In genomic region chr11:32753358-32753757, GRCm38 (mm10) we compare ENCODE assay signal across 30 mouse cellular contexts.
"Had no signal": no experiment of that assay in that cellular context is flagged by ENCODE, and none has a peak within 500 bp of the region (broad histone marks: within the 10 kb centered on the region; RNA-seq: fewer than 3 reads in every experiment).

No protein-coding gene starts in this region.

- H3K4me3 ChIP-seq: limb, embryonic 10.5 days; limb, embryonic 12.5 days; limb, embryonic 13.5 days; limb, embryonic 15.5 days; liver, embryonic 12.5 days; liver, embryonic 13.5 days; liver, embryonic 15.5 days; lung, embryonic 15.5 days; megakaryocyte, embryonic 14.5 days; midbrain, embryonic 10.5 days; midbrain, embryonic 12.5 days; midbrain, embryonic 13.5 days; midbrain, embryonic 15.5 days; myocyte had no signal

- ATAC-seq: liver, postnatal 0 days; lung, postnatal 0 days; midbrain, embryonic 13.5 days; midbrain, embryonic 15.5 days; midbrain, embryonic 16.5 days had no signal

- H3K4me1 ChIP-seq: midbrain, embryonic 10.5 days; midbrain, embryonic 12.5 days; midbrain, embryonic 13.5 days; midbrain, embryonic 15.5 days had no signal

- H3K9me3 ChIP-seq: limb, embryonic 10.5 days; limb, embryonic 12.5 days; limb, embryonic 13.5 days; limb, embryonic 15.5 days; liver, embryonic 12.5 days; liver, embryonic 13.5 days; liver, embryonic 15.5 days; lung, embryonic 15.5 days; midbrain, embryonic 10.5 days; midbrain, embryonic 12.5 days; midbrain, embryonic 13.5 days; midbrain, embryonic 15.5 days had no signal

- H3K9ac ChIP-seq: limb, embryonic 12.5 days; limb, embryonic 13.5 days; limb, embryonic 15.5 days; liver, embryonic 12.5 days; liver, embryonic 13.5 days; liver, embryonic 14.5 days; liver, embryonic 15.5 days; liver, postnatal 0 days; lung, embryonic 14.5 days; lung, embryonic 15.5 days; midbrain, embryonic 12.5 days; midbrain, embryonic 13.5 days; midbrain, embryonic 15.5 days had no signal

- DNase-seq: left cerebral cortex, postnatal 4 days; liver; liver, embryonic 13.5 days; liver, postnatal 0 days; lung, adult 18-20 months; lung, adult 2 months; lung, embryonic 14.5 days; lung, postnatal 10 days; lung, postnatal 14 days; lung, postnatal 36 days; lung, postnatal 4 days; midbrain, embryonic 14.5 days had no signal

- H3K27me3 ChIP-seq: limb, embryonic 12.5 days; limb, embryonic 13.5 days; limb, embryonic 15.5 days; liver, embryonic 12.5 days; liver, embryonic 13.5 days; liver, embryonic 15.5 days; lung, embryonic 15.5 days; megakaryocyte, embryonic 14.5 days; midbrain, embryonic 12.5 days; midbrain, embryonic 13.5 days; midbrain, embryonic 15.5 days had no signal

- H3K27ac ChIP-seq: limb, embryonic 10.5 days; limb, embryonic 12.5 days; limb, embryonic 13.5 days; limb, embryonic 15.5 days; liver, embryonic 12.5 days; liver, embryonic 13.5 days; liver, embryonic 14.5 days; liver, embryonic 15.5 days; lung, embryonic 15.5 days; macrophage; midbrain, embryonic 10.5 days; midbrain, embryonic 12.5 days; midbrain, embryonic 13.5 days; midbrain, embryonic 15.5 days had no signal

- H3K4me2 ChIP-seq: limb, embryonic 12.5 days; limb, embryonic 13.5 days; limb, embryonic 15.5 days; liver, embryonic 12.5 days; liver, embryonic 13.5 days; liver, embryonic 15.5 days; lung, embryonic 14.5 days; lung, embryonic 15.5 days; midbrain, embryonic 11.5 days; midbrain, embryonic 12.5 days; midbrain, embryonic 13.5 days; midbrain, embryonic 15.5 days had no signal

- H3K36me3 ChIP-seq: limb, embryonic 10.5 days; limb, embryonic 12.5 days; limb, embryonic 13.5 days; limb, embryonic 15.5 days; liver, embryonic 12.5 days; liver, embryonic 13.5 days; liver, embryonic 15.5 days; lung, embryonic 15.5 days; midbrain, embryonic 10.5 days; midbrain, embryonic 12.5 days; midbrain, embryonic 13.5 days; midbrain, embryonic 15.5 days had no signal
